Mouse (Mus musculus): Measurements from ENCODE around the gene Rapgef4.

DNA sequence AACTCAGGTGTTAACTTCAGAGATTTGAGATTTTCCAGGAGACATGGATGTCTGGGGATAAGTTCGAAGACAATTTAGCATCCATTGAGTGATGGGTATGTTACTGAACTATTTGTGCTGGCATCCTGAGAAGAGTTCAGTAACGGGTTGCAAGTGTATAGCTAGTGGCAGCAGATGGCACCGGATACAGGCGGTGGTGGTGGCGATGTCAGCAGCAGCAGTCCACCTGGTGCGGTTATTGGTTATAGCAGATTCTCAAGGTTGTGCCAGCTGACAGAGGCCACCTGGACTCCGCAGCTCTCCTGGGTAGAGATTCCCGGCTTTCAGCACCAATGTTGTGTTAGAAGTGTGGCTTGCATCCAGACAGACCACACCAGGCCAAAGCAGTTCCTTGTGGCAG lies 47.0 kb upstream of the Rapgef4 start:
- TF ChIP-seq CTCF (IDR thresholded peaks at IDR 0.05; ENCODE audit: insufficient read depth, low read length) (no peak), POLR2A (IDR thresholded peaks at IDR 0.05; ENCODE audit: borderline replicate concordance, extremely low read depth, low read depth, low read length) (no peak)
